Comparison of ENCODE assay signal across 8 mouse cellular contexts in genomic region chr4:133729541-133730093, GRCm38 (mm10). TPM values are rescaled to one million over a fixed set of nuclear protein-coding genes. Genes with fewer than 3 reads are reported as not detected.
DNase-seq lines count a peak whose midpoint lies in the region; ATAC-seq and TF ChIP-seq lines count a peak whose summit lies in the region.

No protein-coding gene starts in this region.

- H3K36me3 ChIP-seq in hindbrain, embryonic 11.5 days (ENCODE audit: control insufficient read depth, insufficient read depth, low read length): no peaks in the 10 kb centered on the region; the same call in 1 of the 2 replicates
- no peaks in the 10 kb centered on the region for H3K36me3 ChIP-seq in lung, postnatal 0 days (ENCODE audit: insufficient read depth, low read length)

- peak overlapping the region; percentile 89 for H3K27ac ChIP-seq in hindbrain, embryonic 11.5 days (ENCODE audit: low read depth, low read length)
- H3K27ac ChIP-seq in lung, postnatal 0 days (ENCODE audit: low read length): peak overlapping the region; percentile 78

- 0 out of 2 replicates have a peak overlapping the region, but pooled peaks have one; percentile 6 for H3K4me3 ChIP-seq in hindbrain, embryonic 11.5 days (ENCODE audit: low read depth, low read length)
- no peak overlapping the region for H3K4me3 ChIP-seq in lung, postnatal 0 days (ENCODE audit: low read depth, low read length)

- no peak for TF ChIP-seq CTCF in lung, postnatal 0 days (IDR thresholded peaks at IDR 0.05)

- peak; percentile 88 for TF ChIP-seq EP300 in lung, postnatal 0 days (IDR thresholded peaks at IDR 0.05)

- peak; percentile 93 for ATAC-seq in hindbrain, embryonic 11.5 days (ENCODE audit: low FRiP score)
- peak; percentile 98 for ATAC-seq in lung, postnatal 0 days

- H3K9ac ChIP-seq in hindbrain, embryonic 11.5 days (ENCODE audit: low read depth, low read length): peak overlapping the region; percentile 45
- H3K9ac ChIP-seq in lung, postnatal 0 days (replicated peaks; ENCODE audit: low read depth): no peak overlapping the region

- 8% methylated on average over 16 of the region's 16 CpGs for WGBS in hindbrain, embryonic 11.5 days
- under 1% methylated on average over 16 of the region's 16 CpGs for WGBS in lung, postnatal 0 days

- peak overlapping the region; percentile 1 for H3K4me2 ChIP-seq in hindbrain, embryonic 11.5 days (replicated peaks; ENCODE audit: low read depth, low read length)
- peak overlapping the region; percentile 31 for H3K4me2 ChIP-seq in lung, postnatal 0 days (replicated peaks; ENCODE audit: low read depth, low read length)

- H3K27me3 ChIP-seq in hindbrain, embryonic 11.5 days (ENCODE audit: control insufficient read depth, insufficient read depth, low read length): no peaks in the 10 kb centered on the region
- H3K27me3 ChIP-seq in lung, postnatal 0 days (replicated peaks; ENCODE audit: insufficient read depth, low read length): no peaks in the 10 kb centered on the region

- no peaks in the 10 kb centered on the region for H3K9me3 ChIP-seq in hindbrain, embryonic 11.5 days (ENCODE audit: control insufficient read depth, low read length)
- no peaks in the 10 kb centered on the region for H3K9me3 ChIP-seq in lung, postnatal 0 days (ENCODE audit: low read length)

- H3K4me1 ChIP-seq in hindbrain, embryonic 11.5 days (replicated peaks; ENCODE audit: control insufficient read depth, insufficient read depth, low read length): peaks cover 27% of the 10 kb centered on the region
- H3K4me1 ChIP-seq in lung, postnatal 0 days (ENCODE audit: insufficient read depth, low read depth, low read length): peaks cover 43% of the 10 kb centered on the region

- DNase-seq in Muller cell, postnatal 12 days (ENCODE audit: inconsistent ontology term): peak; percentile 98
- peak; percentile 97 for DNase-seq in cerebellum, adult 9-10 months
- DNase-seq in frontal cortex, adult 2 months (ENCODE audit: extremely low spot score in 1 of 2, low spot score in 1 of 2): peak; percentile 82 to 89
- DNase-seq in hindbrain, embryonic 11.5 days (ENCODE audit: low spot score): peak; percentile 85
- DNase-seq in layer of hippocampus, postnatal 10 days (ENCODE audit: low spot score in 2 of 2): peak; percentile 79 to 84
- DNase-seq in lung, postnatal 0 days (ENCODE audit: low spot score): peak; percentile 98
- peak; percentile 81 for DNase-seq in ovary, postnatal 36 days (ENCODE audit: low spot score)
- peak; percentile 72 to 79 for DNase-seq in thymus, postnatal 36 days

RNA-seq across cellular contexts. Expression of gene Arid1a, which starts 27.0 kb away (rescaled TPM):
- polyA plus RNA-seq in frontal cortex, adult 2 months (2012; rRNA removed): 57.0 and 57.7 TPM in 2 replicates
- polyA plus RNA-seq in hindbrain, embryonic 11.5 days (2014; fragmentation: Nextera tagmentation; extraction: Ambion mirVana): 40.8 and 51.6 TPM in 2 replicates
- 10 to 100 TPM; 74.6 to 76.4 TPM for total RNA-seq in layer of hippocampus, postnatal 10 days (2021)
- 13.7 and 18.6 TPM in 2 replicates for polyA plus RNA-seq in lung, postnatal 0 days (2015; fragmentation: Nextera tagmentation; extraction: Ambion mirVana)

RNA-seq across cellular contexts. Expression of gene Pigv, which starts 57.2 kb away (rescaled TPM):
- 7.5 and 8.2 TPM in 2 replicates for polyA plus RNA-seq in frontal cortex, adult 2 months (2012; rRNA removed)
- polyA plus RNA-seq in hindbrain, embryonic 11.5 days (2014; fragmentation: Nextera tagmentation; extraction: Ambion mirVana): 10.0 and 10.7 TPM in 2 replicates
- 10 to 100 TPM in 1 of 2 experiments, 1 to 10 TPM in 1; 9.2 to 10.8 TPM for total RNA-seq in layer of hippocampus, postnatal 10 days (2021)
- polyA plus RNA-seq in lung, postnatal 0 days (2015; fragmentation: Nextera tagmentation; extraction: Ambion mirVana): 17.3 and 17.8 TPM in 2 replicates
